Mouse (Mus musculus) bone marrow macrophage, adult 2 months (primary cell): Measurements from ENCODE around the gene Slc25a53.

Source experiments
- CTCF ChIP-seq: IDR thresholded peaks from 2 replicates; pipeline ENCODE4 v1.5.1; 2012; ENCODE audit warnings: low read depth, mild to moderate bottlenecking, low read length, moderate library complexity
- POLR2A ChIP-seq: IDR thresholded peaks from 2 replicates; pipeline ENCODE4 v1.6.1; 2012; ENCODE audit warnings: mild to moderate bottlenecking, low read depth, low read length, borderline replicate concordance

- TF ChIP-seq POLR2A (no peak), CTCF (no peak)
Measured at GRCm38 (mm10) chrX:137063202-137063601, 25.1 kb upstream of the Slc25a53 start.
